Mouse (Mus musculus) left cerebral cortex, postnatal 25 days (tissue): ENCODE data around the gene Chtf18. TPM values are rescaled to one million over a fixed set of nuclear protein-coding genes. Genes with fewer than 3 reads are reported as not detected.
"Not testable (repeated sequence)": the region's sequence is repeated elsewhere in the genome, so short reads cannot be mapped to it uniquely, and the experiment has no call there.

Experiments
- DNase-seq, 2 experiments: peaks; one replicate each; pipeline ENCODE4 v3.0.0; 2022; ENCODE audit warnings: low spot score in 2 of 2, mixed read lengths in 1 of 2
- intact Hi-C: fragments of 180-260 bp; cut with DNase I; formaldehyde crosslinking; loops from one replicate; pipeline ENCODE4 v1.15.1; 2025
- total RNA-seq, 2 experiments: library from RNA; stranded (reverse); gene quantifications; 2 replicates each; pipeline ENCODE4 v1.2.3; 2021

Gene Chtf18
- total RNA-seq, 2 experiments from 2014 or later, result 2.4 to 3.0 TPM

- intact Hi-C loops, result loop anchor here (10.0 kb wide), 1 partner anchor 917 kb away; no protein-coding TSS in a partner anchor
- not testable (repeated sequence) for DNase-seq
These were observed 14.3 kb upstream of the Chtf18 start for GRCm38 (mm10) chr17:25741471-25741870.

GRCm38 (mm10) chr17:25738861-25739260 is 11.6 kb upstream of the Chtf18 start:
- intact Hi-C loops, result no loop called here
- no peak for DNase-seq

GRCm38 (mm10) chr17:25735745-25736144 is 8.5 kb upstream of the Chtf18 start, which contains the start of gene Mslnl:
Gene Mslnl (plus strand): TSS chr17:25736042.
- DNase-seq, result no peak
- intact Hi-C loops, result no loop called here

- intact Hi-C loops, result no loop called here
- DNase-seq, result no peak
These were observed 8.0 kb upstream of the Chtf18 start for GRCm38 (mm10) chr17:25735246-25735645.

GRCm38 (mm10) chr17:25732082-25732481 is 4.9 kb upstream of the Chtf18 start:
- intact Hi-C loops, result loop anchor here (1.0 to 5.0 kb wide), 2 partner anchors 40 to 69 kb away; partner anchors contain the start of gene Narfl
- peak; percentile 86 to 89 for DNase-seq

- DNase-seq, result peak in 1 of 2 experiments; percentile 11
- intact Hi-C loops, result no loop called here
These were observed 721 bp upstream of the Chtf18 start for GRCm38 (mm10) chr17:25728009-25728270.

- intact Hi-C loops, result no loop called here
These were observed 2.0 kb downstream of the Chtf18 start for GRCm38 (mm10) chr17:25725264-25725663.

GRCm38 (mm10) chr17:25723919-25724318 is 3.3 kb downstream of the Chtf18 start:
- no peak for DNase-seq
- intact Hi-C loops, result no loop called here

More at GRCm38 (mm10) chr17:25725264-25725663, 2.0 kb downstream of the Chtf18 start:
- no peak for DNase-seq

GRCm38 (mm10) chr17:25723470-25723869 is 3.7 kb downstream of the Chtf18 start:
- intact Hi-C loops, result no loop called here

GRCm38 (mm10) chr17:25721476-25721875 is 5.7 kb downstream of the Chtf18 start:
- intact Hi-C loops, result no loop called here
- no peak for DNase-seq

More at GRCm38 (mm10) chr17:25723470-25723869, 3.7 kb downstream of the Chtf18 start:
- DNase-seq, result no peak

GRCm38 (mm10) chr17:25717691-25718090 is 9.5 kb downstream of the Chtf18 start:
- no peak for DNase-seq
- intact Hi-C loops, result no loop called here

- peak; percentile 47 to 59 for DNase-seq
- intact Hi-C loops, result no loop called here
These were observed 10.2 kb downstream of the Chtf18 start, which contains the start of gene Gng13 for GRCm38 (mm10) chr17:25716711-25717637. Gene Gng13 (plus strand): TSS chr17:25717171.

GRCm38 (mm10) chr17:25716130-25716529 is 11.1 kb downstream of the Chtf18 start:
- intact Hi-C loops, result no loop called here

GRCm38 (mm10) chr17:25715627-25716026 is 11.6 kb downstream of the Chtf18 start:
- intact Hi-C loops, result no loop called here
- no peak for DNase-seq

More at GRCm38 (mm10) chr17:25716130-25716529, 11.1 kb downstream of the Chtf18 start:
- DNase-seq, result no peak

- intact Hi-C loops, result no loop called here
- no peak for DNase-seq
These were observed 16.1 kb downstream of the Chtf18 start for GRCm38 (mm10) chr17:25711136-25711535.

GRCm38 (mm10) chr17:25709994-25710393 is 17.2 kb downstream of the Chtf18 start:
- DNase-seq, result no peak
- intact Hi-C loops, result loop anchor here (10.0 kb wide), 1 partner anchor 395 kb away; the partner anchor contains the start of gene Prss29

- DNase-seq, result no peak
- intact Hi-C loops, result loop anchor here (10.0 kb wide), 1 partner anchor 386 kb away; the partner anchor contains the start of gene Prss29
These were observed 26.2 kb downstream of the Chtf18 start for GRCm38 (mm10) chr17:25700863-25701496.

- peak; percentile 84 to 89 for DNase-seq
- intact Hi-C loops, result loop anchor here (1.0 to 5.0 kb wide), 3 partner anchors 131 to 301 kb away; no protein-coding TSS in a partner anchor
These were observed 28.8 kb downstream of the Chtf18 start for GRCm38 (mm10) chr17:25698446-25698845.

- DNase-seq, result no peak
- intact Hi-C loops, result loop anchor here (5.0 kb wide), 1 partner anchor 299 kb away; no protein-coding TSS in a partner anchor
These were observed 31.0 kb downstream of the Chtf18 start for GRCm38 (mm10) chr17:25696263-25696662.

GRCm38 (mm10) chr17:25688922-25689321 is 38.3 kb downstream of the Chtf18 start:
- intact Hi-C loops, result no loop called here
- DNase-seq, result no peak
